Mouse (Mus musculus) ES-E14 (cell line): Measurements from ENCODE around the gene Rpl24.

Experiments
- HCFC1 ChIP-seq: IDR thresholded peaks from 2 replicates; pipeline ENCODE4 v1.6.1; 2012; ENCODE audit warnings: low read length, inconsistent platforms, borderline replicate concordance; ENCODE audit not compliant: insufficient read depth
- ZC3H11A ChIP-seq: IDR thresholded peaks from 2 replicates; pipeline ENCODE4 v1.6.1; 2012; ENCODE audit warnings: low read depth, mild to moderate bottlenecking, inconsistent platforms, low read length, borderline replicate concordance

DNA sequence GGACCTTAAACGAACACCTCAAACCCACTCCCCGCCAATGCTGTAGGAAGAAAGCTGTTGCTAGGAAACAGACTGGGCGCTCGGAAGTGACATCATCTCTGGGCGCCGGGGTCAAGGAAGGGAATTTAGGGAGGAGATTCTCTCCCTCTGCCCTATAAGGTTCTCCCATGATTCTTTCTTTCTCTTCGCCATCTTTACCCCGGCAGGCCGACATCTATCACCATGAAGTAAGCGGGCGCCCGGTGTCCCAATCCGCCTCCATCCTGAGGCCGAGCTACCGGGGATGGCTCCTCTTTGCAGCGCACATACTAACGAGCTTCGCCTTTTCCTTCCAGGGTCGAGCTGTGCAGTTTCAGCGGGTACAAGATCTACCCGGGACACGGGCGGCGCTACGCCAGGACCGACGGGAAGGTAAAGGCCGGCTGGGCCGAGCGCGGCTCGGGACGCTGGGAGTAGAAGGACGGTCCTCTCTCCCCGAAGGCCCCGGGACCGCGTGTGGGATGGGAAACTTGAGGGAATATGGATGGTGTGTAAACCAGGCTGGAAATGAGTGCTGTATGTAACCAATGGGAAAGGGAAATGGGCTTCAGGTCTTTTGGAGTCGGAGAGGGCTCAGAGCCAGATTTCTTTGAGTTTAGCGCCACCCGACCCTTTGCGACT is at the start of gene Rpl24:
- TF ChIP-seq HCFC1 = peak; percentile 75; the same call in 1 of the 2 replicates
- TF ChIP-seq ZC3H11A = no peak
